18 mouse cellular contexts compared by ENCODE assay signal in the genomic region with DNA sequence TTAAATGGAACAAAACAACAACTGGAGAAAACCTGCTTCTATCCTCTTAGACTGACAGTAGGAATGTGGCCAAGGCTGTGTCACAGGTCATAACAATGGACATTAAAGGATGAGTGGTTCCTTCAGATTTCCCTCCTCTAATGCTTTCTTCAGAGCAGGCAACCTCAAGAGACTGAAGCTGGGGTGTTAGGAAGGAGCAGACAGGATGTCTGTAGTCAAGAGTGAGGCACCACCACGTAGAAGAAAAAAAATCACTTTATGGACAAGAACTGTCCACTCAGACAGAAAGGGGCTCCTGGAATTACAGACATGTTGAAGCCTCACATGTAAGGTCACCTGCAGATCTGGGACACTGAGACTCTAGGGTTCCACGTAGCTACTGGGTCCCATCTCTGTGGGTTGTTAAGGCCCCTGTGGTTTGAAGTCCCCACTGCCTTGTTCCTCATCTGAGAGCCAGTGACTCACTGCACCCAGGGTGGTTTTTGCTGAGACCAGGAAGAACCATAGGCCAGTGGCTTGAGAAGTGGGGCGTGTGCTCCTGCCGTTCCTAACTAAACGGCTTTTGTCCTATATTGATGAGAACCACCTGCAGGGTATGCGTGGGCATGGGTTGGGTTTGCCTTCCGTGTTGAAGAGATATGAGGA. TPM values are rescaled to one million over a fixed set of nuclear protein-coding genes. Genes with fewer than 3 reads are reported as not detected.
DNase-seq lines count a peak whose midpoint lies in the region; ATAC-seq lines count a peak whose summit lies in the region.
"Had no signal": no experiment of that assay in that cellular context is flagged by ENCODE, and none has a peak within 500 bp of the region (broad histone marks: within the 10 kb centered on the region; RNA-seq: fewer than 3 reads in every experiment).

No protein-coding gene starts in this region.

- no peaks in the 10 kb centered on the region for H3K27me3 ChIP-seq in liver, embryonic 15.5 days
- H3K27me3 ChIP-seq: kidney, embryonic 15.5 days; midbrain, embryonic 13.5 days; neural tube, embryonic 12.5 days had no signal

- no peaks in the 10 kb centered on the region for H3K4me1 ChIP-seq in liver, embryonic 15.5 days (replicated peaks)
- H3K4me1 ChIP-seq: midbrain, embryonic 13.5 days; neural tube, embryonic 12.5 days had no signal

- DNase-seq in liver (no peak), MN1 (ENCODE audit: low spot score) (no peak)
- peak; percentile 10 for DNase-seq in T-cell, adult 2 months (ENCODE audit: low spot score)
- peak; percentile 47 for DNase-seq in lung, postnatal 36 days
- no peak for DNase-seq in c-Kit-positive CD71-positive TER-119-positive erythroid progenitor cells, embryonic 14.5 days (ENCODE audit: low spot score)
- DNase-seq in heart, postnatal 4 days: no peak
- DNase-seq: adrenal gland, adult 8-10 months; cerebellum, adult 9-10 months; gastrocnemius, postnatal 25 days; heart, postnatal 36 days had no signal

- no peak overlapping the region for H3K27ac ChIP-seq in liver, embryonic 15.5 days (replicated peaks)
- H3K27ac ChIP-seq: kidney, embryonic 15.5 days; left cerebral cortex, adult 2 months; midbrain, embryonic 13.5 days; neural tube, embryonic 12.5 days had no signal

- no peaks in the 10 kb centered on the region for H3K9me3 ChIP-seq in liver, embryonic 15.5 days (replicated peaks)
- H3K9me3 ChIP-seq: G1E; kidney, embryonic 15.5 days; midbrain, embryonic 13.5 days; neural tube, embryonic 12.5 days had no signal

- WGBS in liver, embryonic 15.5 days (ENCODE audit: insufficient replicate concordance): 39% methylated on average over 7 of the region's 7 CpGs

- H3K4me3 ChIP-seq in liver, embryonic 15.5 days (replicated peaks): no peak overlapping the region
- H3K4me3 ChIP-seq: kidney, embryonic 15.5 days; left cerebral cortex, adult 2 months; midbrain, embryonic 13.5 days; neural tube, embryonic 12.5 days had no signal

- H3K36me3 ChIP-seq in liver, embryonic 15.5 days (replicated peaks): no peaks in the 10 kb centered on the region
- H3K36me3 ChIP-seq: G1E; kidney, embryonic 15.5 days; midbrain, embryonic 13.5 days; neural tube, embryonic 12.5 days had no signal

- no peak overlapping the region for H3K9ac ChIP-seq in liver, embryonic 15.5 days
- H3K9ac ChIP-seq: kidney, embryonic 15.5 days; midbrain, embryonic 13.5 days; neural tube, embryonic 12.5 days had no signal

- peak; percentile 12; the same call in 1 of the 2 replicates for ATAC-seq in liver, embryonic 15.5 days (ENCODE audit: insufficient read depth)
- ATAC-seq in neutrophil, adult 5-6 weeks (ENCODE audit: extremely low read depth, insufficient number of reproducible peaks, low FRiP score, poor library complexity, severe bottlenecking): peak; percentile 78
- ATAC-seq: midbrain, embryonic 13.5 days had no signal

- H3K4me2 ChIP-seq in liver, embryonic 15.5 days: no peak overlapping the region
- H3K4me2 ChIP-seq: heart, embryonic 11.5 days; kidney, embryonic 15.5 days; midbrain, embryonic 13.5 days; neural tube, embryonic 12.5 days had no signal

RNA-seq across cellular contexts. Expression of gene Otulinl, which starts 27.7 kb away (rescaled TPM):
- 11.1 and 12.0 TPM in 2 replicates for polyA plus RNA-seq in liver, embryonic 15.5 days (2015; fragmentation: Nextera tagmentation; extraction: Ambion mirVana)
- total RNA-seq in neutrophil, adult 5-6 weeks (2017): 31.5 and 44.2 TPM in 2 replicates
- 1 to 10 TPM; 1.3 to 2.4 TPM for total RNA-seq in heart, postnatal 4 days (2021)
- total RNA-seq: G1E had no signal
- polyA plus RNA-seq: G1E had no signal

Comparison
In these comparisons a context has a peak if more than half of its experiments do, and no peak if none do; other contexts are left out.
1. DNase-seq: peak in T-cell, adult 2 months (single experiment) and lung, postnatal 36 days (single experiment); none in liver (single experiment), c-Kit-positive CD71-positive TER-119-positive erythroid progenitor cells, embryonic 14.5 days (single experiment), heart, postnatal 4 days (single experiment) and MN1 (single experiment).